Mouse (Mus musculus) cerebellum, postnatal 36 days (tissue): ENCODE results near the gene Ccs.
"Not testable (repeated sequence)": the region's sequence is repeated elsewhere in the genome, so short reads cannot be mapped to it uniquely, and the experiment has no call there.

Experiments
- DNase-seq, 2 experiments: peaks; one replicate each; pipeline ENCODE4 v3.0.0; 2021 to 2022; ENCODE audit warnings: mixed read lengths in 2 of 2

Ccs gene

GRCm38 (mm10) chr19:4833977-4834376, 5.2 kb downstream of the Ccs start:
- no peak for DNase-seq

DNA sequence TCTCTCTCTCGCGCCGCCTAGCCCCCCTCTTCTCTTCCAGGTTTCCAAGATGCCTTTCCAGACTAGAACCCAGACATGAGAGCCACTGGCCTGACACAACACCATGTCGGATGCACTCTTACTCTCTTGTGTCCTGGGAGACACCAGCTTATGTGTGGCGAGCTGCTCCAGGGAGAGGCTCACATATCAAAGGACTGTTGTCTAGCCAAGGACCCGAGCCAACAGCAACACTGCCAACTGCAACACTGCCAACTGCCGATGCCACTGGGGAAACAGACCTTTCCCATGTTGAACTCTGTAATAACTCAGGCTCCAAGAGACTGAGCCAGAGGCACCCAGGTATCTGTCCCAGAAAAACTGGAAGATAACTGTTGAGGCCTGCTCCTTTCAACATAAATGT, 10.0 kb downstream of the Ccs start:
- peak; percentile 83 to 85 for DNase-seq

DNA sequence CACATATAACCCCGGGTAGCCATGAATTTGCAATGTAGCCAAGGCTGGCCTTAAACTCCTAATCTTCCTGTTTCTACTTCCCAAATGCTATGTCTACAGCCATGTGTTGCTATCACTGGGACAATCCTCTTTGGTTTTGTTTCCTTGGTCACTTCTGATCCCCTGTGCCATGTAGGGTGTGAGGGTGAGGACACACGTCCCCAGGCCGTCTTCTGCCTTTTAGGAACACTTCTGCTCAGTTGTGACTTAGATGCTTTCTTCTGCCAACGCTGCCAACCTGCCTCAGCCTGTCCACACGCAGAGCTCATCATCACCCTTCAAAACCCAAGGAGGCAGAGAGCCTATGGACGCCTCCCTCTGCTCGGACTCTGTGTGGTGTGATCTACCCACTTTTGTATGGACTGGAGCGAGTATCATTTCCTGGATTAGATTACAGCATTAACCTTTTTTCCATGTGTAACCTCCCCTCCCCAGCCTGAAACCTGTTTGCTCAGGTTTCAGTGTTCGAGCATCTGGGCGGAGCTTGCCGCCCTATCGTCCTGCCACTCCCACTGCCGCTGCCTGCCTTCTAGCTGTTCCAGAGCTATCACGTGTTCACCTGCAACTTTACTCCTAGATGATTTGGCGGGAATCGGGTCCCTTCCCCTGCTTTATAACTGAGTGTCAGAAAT, 10.6 kb downstream of the Ccs start:
- DNase-seq: no peak

- peak; percentile 40 to 47 for DNase-seq
These were observed 18.3 kb downstream of the Ccs start for GRCm38 (mm10) chr19:4820678-4821303.

GRCm38 (mm10) chr19:4817182-4817835, 21.8 kb downstream of the Ccs start:
- no peak for DNase-seq

GRCm38 (mm10) chr19:4813015-4813414, 26.1 kb downstream of the Ccs start:
- DNase-seq: peak; percentile 31 to 36

GRCm38 (mm10) chr19:4812334-4812949, 26.7 kb downstream of the Ccs start:
- DNase-seq: not testable (repeated sequence)

DNA sequence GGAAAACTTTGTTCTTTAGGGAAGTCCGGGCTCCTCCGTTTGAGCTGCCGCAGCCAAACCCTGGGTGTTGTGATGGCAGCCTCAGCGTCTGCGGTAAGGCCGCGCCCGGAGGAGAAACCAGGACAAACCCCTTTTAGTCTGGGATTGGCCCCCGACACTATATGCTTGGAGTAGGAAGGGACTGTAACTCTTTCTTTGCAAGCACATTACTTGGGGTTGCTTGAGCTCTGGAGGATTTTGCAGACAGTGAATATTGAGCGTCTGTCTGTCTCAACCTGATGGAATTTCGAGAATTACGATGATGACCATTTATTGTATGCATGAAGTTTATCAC, 27.3 kb downstream of the Ccs start:
- no peak for DNase-seq

GRCm38 (mm10) chr19:4811063-4811908, 27.8 kb downstream of the Ccs start, which contains the start of the genes Gm21992 and Rbm14:
TSS of gene Gm21992 (minus strand) at chr19:4811612.
TSS of gene Rbm14 (minus strand) at chr19:4811634.
- peak; percentile 98 to 99 for DNase-seq

- DNase-seq: no peak
These were observed 28.4 kb downstream of the Ccs start for GRCm38 (mm10) chr19:4810746-4811062.

GRCm38 (mm10) chr19:4810309-4810708, 28.8 kb downstream of the Ccs start:
- DNase-seq: no peak

DNA sequence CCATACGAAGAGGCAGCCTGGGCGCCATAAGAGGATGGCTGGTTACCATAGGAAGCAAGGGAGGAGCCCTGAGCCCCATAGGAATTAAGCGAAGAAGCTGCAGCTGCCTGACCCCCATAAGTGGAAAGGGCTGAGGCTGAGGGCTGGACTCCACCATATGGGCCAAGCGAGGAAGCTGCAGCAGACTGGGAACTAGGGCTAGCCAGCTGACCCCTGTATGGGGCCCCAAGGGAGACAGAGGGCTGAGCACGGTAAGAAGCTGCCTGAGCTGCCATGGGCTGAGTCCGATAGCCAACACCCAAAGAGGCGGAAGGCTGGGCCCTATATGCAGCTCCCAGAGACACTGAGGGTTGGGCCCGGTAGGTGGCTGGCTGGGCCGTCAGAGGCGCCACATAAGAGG, 35.8 kb downstream of the Ccs start:
- peak in 1 of 2 experiments; percentile 19 for DNase-seq

DNA sequence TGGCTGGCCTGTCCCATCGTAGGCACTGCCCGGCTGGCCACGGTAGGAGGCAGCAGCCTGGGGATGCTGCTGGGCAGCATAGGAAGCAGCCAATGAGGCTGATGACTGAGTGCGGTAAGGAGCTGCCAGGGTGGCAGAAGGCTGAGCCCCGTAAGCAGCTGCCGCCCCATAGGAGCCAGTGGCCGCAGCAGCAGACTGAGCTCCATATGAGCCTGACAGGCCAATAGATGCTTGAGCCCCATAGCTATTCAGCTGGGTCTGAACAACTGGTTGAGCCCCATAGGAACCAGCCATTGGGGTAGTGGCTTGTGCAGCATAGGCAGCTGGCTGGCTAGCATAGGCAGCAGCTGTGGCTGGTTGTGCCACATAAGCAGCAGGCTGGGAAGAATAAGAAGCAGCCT, 36.4 kb downstream of the Ccs start:
- DNase-seq: peak; percentile 39 to 48

- no peak for DNase-seq
These were observed 40.0 kb downstream of the Ccs start for GRCm38 (mm10) chr19:4799083-4799482.

GRCm38 (mm10) chr19:4797846-4798245, 41.3 kb downstream of the Ccs start:
- no peak for DNase-seq

- DNase-seq: no peak
These were observed 43.2 kb downstream of the Ccs start for GRCm38 (mm10) chr19:4795929-4796328.

DNA sequence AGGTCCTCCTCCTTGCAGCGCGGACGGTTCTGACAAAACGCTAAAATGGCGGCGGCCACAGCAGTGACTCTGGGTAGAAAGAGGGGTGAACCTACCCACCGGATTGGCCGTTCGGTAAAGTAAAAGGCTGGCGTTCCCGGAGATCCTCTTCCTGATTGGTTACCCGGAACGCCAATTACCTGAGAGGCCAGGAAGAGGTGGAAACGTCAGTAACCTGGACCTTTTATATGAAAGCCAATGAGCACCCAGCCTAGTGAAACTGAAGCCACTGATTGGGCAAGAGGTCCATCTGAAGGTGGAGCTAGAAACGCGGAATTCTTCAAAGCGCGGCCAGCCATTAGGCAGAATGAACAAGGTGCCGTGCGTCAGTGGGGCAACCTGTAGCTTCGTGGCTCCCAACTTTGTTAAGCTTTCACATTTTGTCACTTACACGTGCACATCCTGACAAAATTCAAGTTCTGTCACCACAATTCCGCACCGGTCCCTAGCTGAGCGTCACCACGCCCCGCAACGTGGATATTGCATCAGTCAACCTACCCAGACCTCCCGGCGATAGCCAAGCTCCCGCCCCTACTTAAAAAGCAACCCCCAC, 45.2 kb downstream of the Ccs start, which contains the start of gene Rbm4:
TSS of gene Rbm4 (minus strand) at position 71 of the 592 bp plus-strand sequence.
- peak; percentile 96 to 99 for DNase-seq

GRCm38 (mm10) chr19:4793281-4793830, 45.8 kb downstream of the Ccs start:
- no peak for DNase-seq

DNA sequence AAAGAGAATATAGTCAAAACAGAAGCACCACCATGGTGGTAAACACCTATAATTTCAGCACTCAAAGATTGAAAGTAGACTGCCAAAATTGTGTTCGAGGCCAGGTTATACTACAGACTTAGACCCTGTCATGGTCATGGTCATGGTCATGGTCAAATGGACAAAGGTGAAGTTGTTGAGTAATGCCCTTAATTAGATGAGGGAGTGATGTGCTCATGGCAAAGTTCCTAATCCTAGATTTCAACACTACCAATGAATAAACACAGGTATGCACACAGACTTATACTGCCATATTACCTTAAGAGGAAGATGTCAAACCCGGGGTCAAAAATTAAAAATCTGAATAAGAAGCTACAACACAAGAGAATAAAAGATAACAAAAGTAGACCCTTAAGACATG, 52.8 kb downstream of the Ccs start:
- DNase-seq: no peak

GRCm38 (mm10) chr19:4785206-4785605, 53.9 kb downstream of the Ccs start:
- DNase-seq: no peak

DNA sequence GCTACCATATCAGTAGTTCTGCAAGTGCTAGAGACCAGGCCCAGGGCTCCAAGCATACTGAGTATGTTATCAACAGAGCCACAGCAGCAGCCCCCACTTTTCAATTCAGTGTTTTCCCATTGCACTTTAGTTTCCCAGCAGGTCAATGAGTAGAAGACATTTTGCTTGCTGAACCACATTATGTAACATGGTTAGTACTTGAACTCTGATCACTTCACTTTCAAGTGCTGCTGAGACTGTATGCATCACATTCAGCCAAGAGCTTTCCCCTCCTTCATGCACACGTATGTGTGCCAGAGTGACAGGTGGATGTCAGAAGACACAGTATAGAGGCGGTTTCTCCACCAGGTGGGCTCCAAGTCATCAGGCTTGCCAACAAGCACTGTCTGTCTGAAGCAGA, 56.2 kb downstream of the Ccs start:
- DNase-seq: no peak
